Mouse (Mus musculus) left cerebral cortex, adult 11 months (tissue): ENCODE results near the gene Eva1b.

ENCODE experiments used
- DNase-seq: peaks from one replicate; pipeline ENCODE4 v3.0.0; 2022; ENCODE audit warnings: low spot score

The Eva1b gene

GRCm38 (mm10) chr4:126147533-126148160 is at the start of gene Eva1b:
Eva1b (plus strand) TSS chr4:126147744.
- no peak for DNase-seq

- DNase-seq: no peak
These were observed 48.2 kb upstream of the Eva1b start for GRCm38 (mm10) chr4:126099365-126099764.

- DNase-seq: no peak
These were observed 46.8 kb upstream of the Eva1b start for GRCm38 (mm10) chr4:126100764-126101163.

- no peak for DNase-seq
These were observed 45.3 kb upstream of the Eva1b start for GRCm38 (mm10) chr4:126102061-126102841.

GRCm38 (mm10) chr4:126103057-126103581 is 44.4 kb upstream of the Eva1b start:
- DNase-seq: peak; percentile 73

- DNase-seq: peak; percentile 96
These were observed 43.9 kb upstream of the Eva1b start, which contains the start of gene Stk40 for GRCm38 (mm10) chr4:126103590-126104068. Stk40 (plus strand) TSS chr4:126103957.

GRCm38 (mm10) chr4:126104261-126105075 is 43.1 kb upstream of the Eva1b start:
- DNase-seq: peak; percentile 36

GRCm38 (mm10) chr4:126105131-126105783 is 42.3 kb upstream of the Eva1b start:
- DNase-seq: no peak

- DNase-seq: no peak
These were observed 39.3 kb upstream of the Eva1b start for GRCm38 (mm10) chr4:126108061-126108740.

GRCm38 (mm10) chr4:126109613-126110373 is 37.8 kb upstream of the Eva1b start:
- no peak for DNase-seq

- peak; percentile 70 for DNase-seq
These were observed 37.0 kb upstream of the Eva1b start for GRCm38 (mm10) chr4:126110374-126111152.

GRCm38 (mm10) chr4:126111153-126111549 is 36.4 kb upstream of the Eva1b start:
- no peak for DNase-seq

- DNase-seq: no peak
These were observed 34.3 kb upstream of the Eva1b start for GRCm38 (mm10) chr4:126113243-126113642.

- no peak for DNase-seq
These were observed 33.6 kb upstream of the Eva1b start for GRCm38 (mm10) chr4:126113943-126114342.

GRCm38 (mm10) chr4:126115411-126115810 is 32.1 kb upstream of the Eva1b start:
- DNase-seq: no peak

- DNase-seq: no peak
These were observed 31.5 kb upstream of the Eva1b start for GRCm38 (mm10) chr4:126115871-126116521.

GRCm38 (mm10) chr4:126117116-126117515 is 30.4 kb upstream of the Eva1b start:
- DNase-seq: no peak

- DNase-seq: peak; percentile 75
These were observed 28.9 kb upstream of the Eva1b start for GRCm38 (mm10) chr4:126118651-126119050.

GRCm38 (mm10) chr4:126119051-126119450 is 28.5 kb upstream of the Eva1b start:
- DNase-seq: no peak
